Mouse (Mus musculus): ENCODE measurements around the gene Podnl1. TPM values are rescaled to one million over a fixed set of nuclear protein-coding genes. Genes with fewer than 3 reads are reported as not detected.

The Podnl1 gene
- 0.83 and 1.1 TPM in 2 replicates for polyA plus RNA-seq (2016; fragmentation: Nextera tagmentation; extraction: Ambion mirVana)

DNA sequence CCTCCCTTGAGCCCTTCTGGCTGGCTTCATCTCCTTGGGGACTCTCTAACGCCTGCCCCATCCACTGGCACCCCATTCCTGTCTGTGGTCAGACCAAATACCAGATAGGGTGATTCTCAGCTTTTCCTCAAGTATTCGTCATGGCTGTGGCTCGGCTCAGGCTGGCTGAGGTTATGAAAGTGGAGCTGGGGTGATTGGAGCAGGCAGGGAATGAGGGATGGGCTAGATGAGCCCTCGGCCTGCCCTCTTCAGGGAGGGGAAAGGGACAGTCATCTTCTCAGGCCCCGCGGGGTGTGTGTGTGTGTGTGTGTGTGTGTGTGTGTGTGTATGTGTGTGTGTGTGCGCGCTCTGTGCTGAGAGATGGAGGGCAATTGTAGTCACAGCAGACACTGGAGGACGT lies at the start of gene Podnl1:
Gene Podnl1, plus strand, starts transcription at position 334 of the 400 bp plus-strand sequence.
- Histone ChIP-seq H3K9me3 (no peaks in the 10 kb centered on the region), H3K36me3 (no peaks in the 10 kb centered on the region), H3K9ac (replicated peaks) (no peak within 1 kb of the TSS), H3K27ac (peak within 1 kb of the TSS; percentile 50; the same call in 1 of the 2 replicates), H3K4me1 (replicated peaks) (peaks cover 23% of the 10 kb centered on the region), H3K4me3 (replicated peaks) (no peak within 1 kb of the TSS), H3K4me2 (no peak within 1 kb of the TSS), H3K27me3 (no peaks in the 10 kb centered on the region; the same call in 1 of the 2 replicates)
- WGBS: 68% methylated on average over 9 of the region's 9 CpGs
- ATAC-seq (ENCODE audit: insufficient number of reproducible peaks, insufficient read depth, low FRiP score, low TSS enrichment, low read depth): no peak

DNA sequence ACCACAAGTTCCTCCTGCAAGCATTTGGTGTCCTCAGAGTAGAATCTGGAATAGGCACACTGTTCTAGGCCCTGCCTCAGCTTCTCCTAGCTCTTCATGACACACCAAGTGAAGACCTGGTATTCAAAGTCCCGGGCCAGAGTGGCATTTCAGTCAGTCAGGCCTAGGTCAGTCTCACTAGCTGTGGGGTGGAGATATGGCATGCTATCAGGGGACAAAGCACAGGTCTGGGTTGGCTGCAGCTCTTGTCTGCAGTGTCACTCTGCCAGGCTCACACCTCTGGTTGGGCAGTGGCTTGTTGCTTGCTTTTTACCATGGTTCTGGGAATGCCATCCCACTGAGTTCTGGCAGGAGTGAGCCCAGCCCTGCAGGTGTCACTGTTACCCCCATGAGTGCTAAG lies 49.4 kb upstream of the Podnl1 start:
- 95% methylated on average over 1 of the region's 1 CpGs for WGBS
- no peak overlapping the region for H3K4me3 ChIP-seq (replicated peaks)

DNA sequence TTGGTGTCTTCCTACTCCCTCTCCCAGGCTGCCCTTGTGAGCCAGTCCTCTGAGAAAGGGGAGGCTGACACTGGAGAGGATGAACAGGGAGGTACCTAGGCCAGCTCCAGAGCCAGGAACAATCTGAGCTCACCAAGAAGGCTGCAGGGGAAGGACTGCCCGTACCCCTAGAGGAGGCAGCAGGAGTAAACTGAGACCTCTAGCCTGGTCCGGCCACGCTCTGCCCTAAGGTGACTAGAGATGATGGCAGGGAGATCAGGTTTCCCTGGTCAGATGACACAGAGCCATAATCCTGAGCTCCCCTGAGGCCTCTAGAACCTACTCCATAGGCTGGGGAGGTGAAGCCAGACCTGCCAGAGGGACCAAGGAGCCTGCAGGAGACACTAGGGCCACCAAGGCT lies 48.9 kb upstream of the Podnl1 start:
- peak overlapping the region; percentile 19; the same call in 1 of the 2 replicates for H3K9ac ChIP-seq (replicated peaks)
- H3K4me2 ChIP-seq: no peak overlapping the region
- H3K4me3 ChIP-seq (replicated peaks): no peak overlapping the region
- peaks cover 60% of the 10 kb centered on the region for H3K36me3 ChIP-seq
- peaks cover 7% of the 10 kb centered on the region for H3K4me1 ChIP-seq (replicated peaks)
- WGBS: 39% methylated on average over 3 of the region's 3 CpGs
- no peaks in the 10 kb centered on the region for H3K27me3 ChIP-seq
- no peaks in the 10 kb centered on the region for H3K9me3 ChIP-seq
- H3K27ac ChIP-seq: no peak overlapping the region
- no peak for ATAC-seq (ENCODE audit: insufficient number of reproducible peaks, insufficient read depth, low FRiP score, low TSS enrichment, low read depth)

More for the DNA sequence above, 49.4 kb upstream of the Podnl1 start:
- Histone ChIP-seq H3K4me1 (replicated peaks) (peaks cover 12% of the 10 kb centered on the region), H3K27ac (no peak overlapping the region), H3K36me3 (peaks cover 57% of the 10 kb centered on the region), H3K27me3 (no peaks in the 10 kb centered on the region), H3K9me3 (no peaks in the 10 kb centered on the region), H3K4me2 (no peak overlapping the region; the same call in 1 of the 2 replicates), H3K9ac (replicated peaks) (peak overlapping the region; percentile 19; the same call in 1 of the 2 replicates)
- ATAC-seq (ENCODE audit: insufficient number of reproducible peaks, insufficient read depth, low FRiP score, low TSS enrichment, low read depth): no peak

DNA sequence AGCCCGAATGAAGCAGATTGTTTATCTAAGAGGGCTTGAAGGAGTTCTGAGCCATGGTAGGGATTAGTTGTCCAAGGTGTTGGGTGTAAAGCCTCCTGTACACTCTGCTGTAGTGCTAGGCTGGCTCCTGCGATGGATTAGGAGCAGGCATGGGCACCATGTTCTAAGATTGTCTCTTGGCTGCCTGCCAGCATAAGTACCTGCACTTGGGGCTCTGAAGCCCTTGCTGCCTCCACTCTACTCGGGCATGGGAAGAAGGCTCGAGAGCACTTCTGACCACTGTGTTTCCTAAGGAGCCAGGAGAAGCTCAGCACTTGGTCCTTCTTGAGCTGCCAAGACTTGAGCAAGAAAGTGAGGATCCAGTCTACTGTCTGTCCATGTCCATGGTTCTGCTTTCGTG lies 46.6 kb upstream of the Podnl1 start:
- Histone ChIP-seq H3K9ac (replicated peaks) (no peak overlapping the region), H3K4me2 (no peak overlapping the region), H3K36me3 (peaks cover 81% of the 10 kb centered on the region), H3K27ac (no peak overlapping the region), H3K9me3 (no peaks in the 10 kb centered on the region), H3K27me3 (peaks cover 3% of the 10 kb centered on the region; the same call in 1 of the 2 replicates), H3K4me1 (replicated peaks) (peaks cover 4% of the 10 kb centered on the region), H3K4me3 (replicated peaks) (no peak overlapping the region)
- 88% methylated on average over 5 of the region's 5 CpGs for WGBS
- ATAC-seq (ENCODE audit: insufficient number of reproducible peaks, insufficient read depth, low FRiP score, low TSS enrichment, low read depth): no peak

- no peak for ATAC-seq (ENCODE audit: insufficient number of reproducible peaks, insufficient read depth, low FRiP score, low TSS enrichment, low read depth)
- Histone ChIP-seq H3K4me3 (replicated peaks) (no peak overlapping the region), H3K9me3 (no peaks in the 10 kb centered on the region), H3K4me1 (replicated peaks) (peaks cover 11% of the 10 kb centered on the region), H3K27ac (no peak overlapping the region), H3K4me2 (no peak overlapping the region), H3K27me3 (peaks cover 3% of the 10 kb centered on the region; the same call in 1 of the 2 replicates), H3K9ac (replicated peaks) (no peak overlapping the region), H3K36me3 (peaks cover 95% of the 10 kb centered on the region)
- WGBS: 27% methylated on average over 8 of the region's 8 CpGs
Measured at GRCm38 (mm10) chr8:84083829-84084241, 42.0 kb upstream of the Podnl1 start.

- 0 out of 2 replicates have a peak overlapping the region, but pooled peaks have one; percentile 44 for H3K9ac ChIP-seq (replicated peaks)
- H3K4me2 ChIP-seq: peak overlapping the region; percentile 26; the same call in 1 of the 2 replicates
- no peaks in the 10 kb centered on the region for H3K9me3 ChIP-seq
- no peak for ATAC-seq (ENCODE audit: insufficient number of reproducible peaks, insufficient read depth, low FRiP score, low TSS enrichment, low read depth)
- H3K27ac ChIP-seq: no peak overlapping the region
- WGBS: 40% methylated on average over 42 of the region's 42 CpGs
- H3K36me3 ChIP-seq: peaks cover 98% of the 10 kb centered on the region
- H3K4me1 ChIP-seq (replicated peaks): peaks cover 11% of the 10 kb centered on the region
- no peak overlapping the region for H3K4me3 ChIP-seq (replicated peaks)
- peaks cover 3% of the 10 kb centered on the region; the same call in 1 of the 2 replicates for H3K27me3 ChIP-seq
Measured at GRCm38 (mm10) chr8:84084341-84085115, 41.3 kb upstream of the Podnl1 start.

DNA sequence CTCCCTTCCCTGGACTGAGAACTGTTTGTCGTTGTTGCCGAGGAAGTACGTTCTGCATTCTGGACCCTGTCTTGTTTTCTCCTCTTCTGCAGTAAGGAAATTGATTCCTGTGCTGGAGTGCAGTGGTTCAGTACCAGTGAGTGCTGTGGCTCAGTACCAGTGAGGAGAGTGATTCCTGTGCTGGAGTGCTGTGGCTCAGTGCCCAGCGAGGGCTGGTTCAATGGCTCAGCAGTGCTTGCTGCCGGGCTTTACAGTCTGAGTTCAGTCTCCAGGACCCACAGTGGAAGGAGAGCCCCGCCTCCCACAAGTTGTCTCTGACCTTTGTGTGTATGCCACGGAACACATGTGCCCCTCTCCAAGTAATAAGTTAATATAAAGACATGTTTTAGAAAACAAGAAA lies 38.6 kb upstream of the Podnl1 start:
- Histone ChIP-seq H3K4me1 (replicated peaks) (peaks cover 11% of the 10 kb centered on the region), H3K27ac (no peak overlapping the region), H3K27me3 (peaks cover 3% of the 10 kb centered on the region; the same call in 1 of the 2 replicates), H3K4me3 (replicated peaks) (no peak overlapping the region), H3K4me2 (no peak overlapping the region), H3K9me3 (no peaks in the 10 kb centered on the region), H3K36me3 (peaks cover 97% of the 10 kb centered on the region), H3K9ac (replicated peaks) (no peak overlapping the region)
- WGBS: 90% methylated on average over 7 of the region's 7 CpGs
- ATAC-seq (ENCODE audit: insufficient number of reproducible peaks, insufficient read depth, low FRiP score, low TSS enrichment, low read depth): no peak

DNA sequence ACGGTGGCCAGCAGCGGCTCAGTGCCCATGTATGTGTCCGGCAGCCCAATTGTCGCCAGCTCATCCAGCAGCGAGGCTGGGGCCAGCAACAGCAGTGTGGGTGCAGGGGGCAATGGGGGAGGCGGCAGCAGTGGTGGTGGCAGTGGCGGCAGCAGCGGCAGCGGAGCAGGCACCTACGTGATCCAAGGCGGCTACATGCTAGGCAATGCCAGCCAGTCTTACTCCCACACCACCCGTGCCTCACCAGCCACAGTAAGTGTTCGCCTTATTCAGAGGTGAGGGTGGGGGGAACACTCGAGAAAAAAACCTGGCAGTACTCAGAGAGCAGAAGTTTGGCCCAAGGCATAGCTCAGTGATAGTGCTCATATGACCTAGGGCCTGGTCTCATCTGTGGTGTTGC lies 38.0 kb upstream of the Podnl1 start:
- Histone ChIP-seq H3K4me1 (replicated peaks) (peaks cover 11% of the 10 kb centered on the region), H3K9ac (replicated peaks) (no peak overlapping the region), H3K27me3 (peaks cover 3% of the 10 kb centered on the region; the same call in 1 of the 2 replicates), H3K36me3 (peaks cover 97% of the 10 kb centered on the region), H3K9me3 (no peaks in the 10 kb centered on the region), H3K27ac (no peak overlapping the region), H3K4me3 (replicated peaks) (no peak overlapping the region), H3K4me2 (no peak overlapping the region)
- WGBS: 92% methylated on average over 14 of the region's 14 CpGs
- no peak for ATAC-seq (ENCODE audit: insufficient number of reproducible peaks, insufficient read depth, low FRiP score, low TSS enrichment, low read depth)

DNA sequence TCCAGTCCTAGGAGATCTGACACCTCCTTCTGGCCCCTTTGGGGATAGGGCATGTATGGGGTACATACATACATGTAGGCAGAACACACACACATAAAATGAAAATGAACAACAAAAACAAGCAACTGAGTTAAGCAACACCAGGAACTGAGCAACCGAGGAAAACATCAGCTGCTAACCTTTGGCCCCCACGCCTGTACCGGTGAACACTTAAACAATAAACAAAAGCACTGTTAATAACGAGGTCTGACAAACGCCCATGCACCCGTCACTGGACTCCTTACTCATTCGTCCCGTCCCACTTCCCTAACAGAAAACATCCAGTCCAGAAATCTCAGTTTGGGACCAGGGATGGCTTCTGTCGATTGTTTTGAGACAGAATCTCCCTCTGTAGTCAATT lies 36.5 kb upstream of the Podnl1 start:
- Histone ChIP-seq H3K4me2 (no peak overlapping the region), H3K36me3 (peaks cover 97% of the 10 kb centered on the region), H3K27me3 (no peaks in the 10 kb centered on the region), H3K9ac (replicated peaks) (no peak overlapping the region), H3K4me1 (replicated peaks) (peaks cover 6% of the 10 kb centered on the region), H3K27ac (no peak overlapping the region), H3K4me3 (replicated peaks) (no peak overlapping the region), H3K9me3 (no peaks in the 10 kb centered on the region)
- WGBS: 71% methylated on average over 9 of the region's 9 CpGs
- ATAC-seq (ENCODE audit: insufficient number of reproducible peaks, insufficient read depth, low FRiP score, low TSS enrichment, low read depth): no peak

- ATAC-seq (ENCODE audit: insufficient number of reproducible peaks, insufficient read depth, low FRiP score, low TSS enrichment, low read depth): no peak
Measured at GRCm38 (mm10) chr8:84090585-84090984, 35.2 kb upstream of the Podnl1 start.

GRCm38 (mm10) chr8:84096061-84096460 lies 29.7 kb upstream of the Podnl1 start:
- H3K4me2 ChIP-seq: no peak overlapping the region
- H3K27me3 ChIP-seq: no peaks in the 10 kb centered on the region
- H3K36me3 ChIP-seq: peaks cover 96% of the 10 kb centered on the region
- no peak overlapping the region for H3K27ac ChIP-seq
- H3K9ac ChIP-seq (replicated peaks): no peak overlapping the region
- no peak for ATAC-seq (ENCODE audit: insufficient number of reproducible peaks, insufficient read depth, low FRiP score, low TSS enrichment, low read depth)
- no peaks in the 10 kb centered on the region for H3K4me1 ChIP-seq (replicated peaks)
- WGBS: 69% methylated on average over 8 of the region's 8 CpGs
- no peaks in the 10 kb centered on the region for H3K9me3 ChIP-seq
- H3K4me3 ChIP-seq (replicated peaks): no peak overlapping the region

More at GRCm38 (mm10) chr8:84090585-84090984, 35.2 kb upstream of the Podnl1 start:
- no peaks in the 10 kb centered on the region for H3K4me1 ChIP-seq (replicated peaks)
- no peaks in the 10 kb centered on the region for H3K9me3 ChIP-seq
- 89% methylated on average over 8 of the region's 8 CpGs for WGBS
- H3K4me3 ChIP-seq (replicated peaks): no peak overlapping the region
- H3K36me3 ChIP-seq: peaks cover 99% of the 10 kb centered on the region
- no peak overlapping the region for H3K4me2 ChIP-seq
- H3K27me3 ChIP-seq: no peaks in the 10 kb centered on the region
- no peak overlapping the region for H3K9ac ChIP-seq (replicated peaks)
- H3K27ac ChIP-seq: no peak overlapping the region
